Mouse (Mus musculus) frontal cortex, adult (tissue): ENCODE measurements around the gene Cryzl2.

ENCODE experiments used
- ATAC-seq: cut with Nextera tagmentation; 2 replicates; pipeline ENCODE4 v1.9.2; 2017; ENCODE audit warnings: mild to moderate bottlenecking, moderate library complexity, mixed read lengths; ENCODE audit not compliant: low TSS enrichment

Cryzl2 gene

DNA sequence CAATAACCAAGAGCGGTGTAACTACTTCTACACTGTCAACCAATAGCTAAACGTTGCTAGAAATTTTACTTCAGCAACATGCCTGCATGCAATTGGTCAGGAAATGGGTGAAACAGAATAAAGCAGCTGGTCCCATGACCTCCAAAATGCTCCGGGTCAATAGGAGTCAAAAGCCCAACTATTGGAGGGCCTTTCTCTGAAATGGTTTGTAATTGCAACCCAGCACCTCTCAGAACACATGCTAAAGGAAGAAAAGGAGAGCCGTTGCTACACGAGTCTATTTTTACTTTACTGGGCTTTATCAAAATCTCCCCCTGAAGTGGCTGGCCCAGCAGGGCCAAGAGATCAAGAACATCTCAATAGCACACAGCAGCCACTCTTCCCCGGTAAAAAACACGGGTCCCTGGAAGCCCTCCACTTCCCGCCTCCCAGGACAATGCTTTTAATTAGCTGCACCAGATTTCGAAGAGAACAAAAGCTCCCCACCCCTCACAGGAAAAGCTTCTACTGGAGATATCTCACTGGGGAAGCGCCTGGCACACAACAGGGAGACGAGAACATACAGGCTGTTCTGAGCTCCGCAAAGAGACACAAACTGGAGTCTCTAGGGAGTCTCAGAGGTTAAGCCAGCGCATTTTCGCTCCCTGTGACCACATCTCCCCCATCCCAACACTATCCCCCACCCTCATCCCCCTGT is 15.2 kb upstream of the Cryzl2 start:
- ATAC-seq: peak; percentile 41; the same call in 1 of the 2 replicates

DNA sequence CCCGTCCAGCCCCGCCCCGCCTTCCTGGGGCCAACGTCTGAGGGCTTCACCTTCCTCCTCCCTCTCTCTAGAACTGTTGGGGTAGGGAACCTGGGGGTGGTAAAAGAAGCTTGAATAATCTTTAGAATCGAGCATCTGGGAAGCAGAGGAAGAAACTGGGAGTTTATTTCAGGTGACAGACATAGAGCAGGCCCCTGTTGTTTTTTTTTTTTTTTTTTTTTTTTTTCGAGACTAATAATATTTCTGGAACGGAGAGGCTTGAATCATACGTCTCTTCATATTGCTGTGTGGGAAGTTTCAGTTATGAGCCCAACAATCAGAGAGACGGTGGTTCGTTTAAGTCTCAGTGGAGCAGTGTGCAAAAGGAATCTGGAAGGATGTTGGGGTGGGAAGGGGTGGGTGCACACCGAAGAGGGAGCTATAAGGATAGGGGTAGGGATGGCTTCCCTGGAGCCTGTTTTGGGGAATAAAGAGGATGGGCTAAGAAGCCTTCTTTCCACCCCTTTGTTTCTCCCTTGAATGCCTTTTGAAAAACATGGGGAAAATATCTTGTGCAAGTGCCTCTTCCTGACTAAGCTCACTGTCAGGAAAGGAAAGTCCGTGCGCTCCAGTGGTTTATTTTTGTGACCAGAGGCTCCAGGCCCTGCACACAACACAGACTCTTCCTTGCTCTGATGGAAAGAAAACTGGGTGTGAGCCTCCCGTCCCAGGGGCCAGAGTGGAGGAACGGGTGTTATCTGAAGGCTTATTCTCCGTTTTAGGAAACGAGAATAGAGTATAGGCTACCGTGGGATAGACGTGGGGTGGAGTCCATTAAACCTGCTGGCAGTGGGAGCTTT is 14.4 kb upstream of the Cryzl2 start:
- peak; percentile 64 for ATAC-seq

DNA sequence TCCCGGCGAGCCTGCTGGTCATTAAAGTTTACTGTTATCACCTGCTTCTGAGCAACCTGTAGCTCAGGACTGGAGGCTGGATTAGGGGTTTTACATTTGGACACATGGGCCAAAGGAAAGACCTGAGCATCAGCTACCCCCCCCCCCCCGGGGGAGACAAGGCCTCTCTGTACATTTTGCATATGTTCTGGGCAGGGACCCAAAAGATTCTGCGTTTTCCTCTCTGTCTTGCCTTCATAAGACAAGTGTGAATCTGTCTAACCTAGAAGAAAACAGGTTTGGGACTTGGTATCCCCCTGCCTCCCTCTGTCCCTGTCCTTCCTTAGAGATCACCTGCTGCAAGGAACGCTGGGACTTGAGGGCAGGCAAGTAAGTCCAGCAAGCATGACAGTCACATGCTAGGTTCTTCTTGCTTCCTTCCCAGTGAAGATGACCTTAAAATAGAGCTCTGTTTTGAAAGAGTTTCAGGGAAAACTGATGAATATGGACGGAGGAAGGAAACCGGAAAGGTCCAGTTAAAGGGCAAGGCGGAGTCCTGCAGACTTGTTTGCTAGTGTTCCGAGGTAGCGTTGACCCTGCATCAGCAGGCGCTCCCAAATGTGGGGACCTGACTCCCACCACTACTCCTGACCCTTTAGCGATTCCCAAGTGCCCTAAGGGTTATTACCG is 13.6 kb upstream of the Cryzl2 start:
- peak; percentile 4; the same call in 1 of the 2 replicates for ATAC-seq

DNA sequence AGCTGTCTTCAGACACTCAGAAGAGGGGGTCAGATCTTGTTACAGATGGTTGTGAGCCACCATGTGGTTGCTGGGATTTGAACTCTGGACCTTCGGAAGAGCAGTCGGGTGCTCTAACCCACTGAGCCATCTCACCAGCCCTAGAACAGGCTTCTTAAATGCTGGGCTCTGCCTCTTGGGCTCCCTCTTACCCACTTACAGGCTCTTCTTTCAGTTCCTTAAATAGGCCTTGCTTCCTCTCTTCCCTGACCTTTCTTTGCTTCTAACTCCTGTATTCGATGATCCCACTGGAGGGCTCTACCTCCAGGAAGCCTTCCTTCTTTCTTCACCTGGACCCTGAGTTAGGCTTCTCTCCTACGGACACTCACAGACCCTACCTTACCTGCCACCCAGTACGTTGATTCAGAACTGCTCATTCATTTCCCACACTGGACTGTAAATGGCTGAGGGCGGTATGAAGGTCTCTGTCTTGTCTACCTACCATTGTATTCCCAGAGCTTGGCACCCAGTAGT is 12.9 kb upstream of the Cryzl2 start:
- ATAC-seq: no peak

DNA sequence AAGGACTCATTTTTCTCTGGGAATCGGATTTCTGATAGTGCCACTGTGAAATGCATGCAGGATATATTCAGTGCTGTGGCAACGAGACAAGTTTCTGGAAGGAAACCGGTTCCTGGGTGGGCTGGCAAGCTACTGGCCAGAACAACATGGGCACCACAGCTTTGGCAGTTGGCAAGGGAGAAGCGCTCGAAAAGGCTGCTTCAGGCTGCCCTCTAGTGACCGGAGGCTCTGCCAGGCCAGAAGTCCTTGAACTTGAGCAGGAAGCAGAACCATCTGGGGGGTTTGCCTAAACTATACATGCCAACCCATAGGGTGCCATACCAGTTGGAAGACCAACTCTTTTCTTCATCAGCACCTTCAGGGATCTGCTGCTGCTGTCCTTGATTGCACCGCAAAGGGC is 12.1 kb upstream of the Cryzl2 start:
- peak; percentile 39 for ATAC-seq

DNA sequence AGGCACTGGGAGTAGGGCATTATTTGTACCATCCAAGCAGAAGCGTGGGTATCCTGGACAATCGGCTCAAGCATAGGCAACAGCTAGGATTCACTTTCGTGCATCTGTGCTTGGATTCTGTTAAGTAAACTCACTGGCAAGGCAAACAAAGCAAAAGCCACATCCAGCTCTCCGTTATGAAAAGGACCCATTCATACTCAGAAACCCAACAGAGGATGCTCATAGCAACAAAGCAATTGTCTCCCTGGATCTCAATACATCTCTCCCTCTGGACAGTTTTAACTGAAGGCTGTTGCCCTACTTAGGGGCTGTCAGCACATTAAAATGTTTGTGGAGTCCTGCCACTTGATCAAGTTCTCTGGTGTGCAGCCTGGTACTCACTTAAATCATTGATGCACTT is 11.2 kb upstream of the Cryzl2 start:
- peak; percentile 5; the same call in 1 of the 2 replicates for ATAC-seq

DNA sequence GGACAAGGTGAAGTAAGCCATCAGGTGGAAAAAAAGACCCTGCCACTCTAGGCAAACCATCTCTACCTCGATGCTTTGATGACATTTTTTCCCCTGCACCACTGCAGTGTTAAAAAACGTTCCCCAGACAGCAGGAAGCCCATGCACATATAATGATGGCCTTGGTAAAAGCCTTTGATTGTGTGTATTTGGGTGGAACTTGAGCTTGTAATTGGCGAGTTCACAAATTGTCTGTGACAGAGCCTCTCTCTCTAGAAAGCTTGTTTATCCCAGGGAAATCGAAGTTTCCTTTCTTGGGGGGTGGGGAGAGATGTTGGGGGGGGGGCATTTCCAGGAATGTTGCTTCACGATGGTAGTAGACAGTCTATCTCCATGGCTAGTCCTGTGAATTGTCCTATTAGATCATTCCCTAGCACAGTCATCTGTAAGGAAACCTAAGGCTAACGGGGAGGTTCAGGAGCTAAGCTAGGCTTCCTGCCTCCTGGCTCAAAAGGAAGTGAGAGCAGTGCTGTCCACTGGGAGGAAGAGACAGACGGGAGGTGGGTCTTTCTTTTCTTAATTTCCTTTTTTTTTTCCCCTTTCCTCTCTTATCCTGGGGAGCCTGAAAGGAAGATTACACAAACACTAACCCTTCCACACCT is 10.1 kb upstream of the Cryzl2 start:
- ATAC-seq: no peak

DNA sequence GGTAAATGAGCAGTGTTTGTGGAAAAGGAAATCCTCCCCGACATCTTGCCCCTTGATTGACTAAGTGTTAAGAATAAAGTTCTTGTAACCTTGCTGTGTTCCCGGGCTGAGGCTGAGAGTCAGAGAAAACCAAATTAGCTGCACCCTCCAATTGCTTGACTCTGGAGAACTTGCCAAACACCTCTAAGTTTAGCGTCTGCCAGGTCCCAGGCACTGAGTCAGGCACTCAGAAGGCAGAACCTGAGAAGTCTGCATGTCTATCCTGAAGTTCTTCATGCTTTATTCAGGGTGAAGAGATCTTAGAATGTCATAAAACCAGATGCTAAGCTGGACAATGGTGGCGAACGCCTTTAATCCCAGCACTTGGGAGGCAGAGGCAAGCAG is 9.6 kb upstream of the Cryzl2 start:
- no peak for ATAC-seq

DNA sequence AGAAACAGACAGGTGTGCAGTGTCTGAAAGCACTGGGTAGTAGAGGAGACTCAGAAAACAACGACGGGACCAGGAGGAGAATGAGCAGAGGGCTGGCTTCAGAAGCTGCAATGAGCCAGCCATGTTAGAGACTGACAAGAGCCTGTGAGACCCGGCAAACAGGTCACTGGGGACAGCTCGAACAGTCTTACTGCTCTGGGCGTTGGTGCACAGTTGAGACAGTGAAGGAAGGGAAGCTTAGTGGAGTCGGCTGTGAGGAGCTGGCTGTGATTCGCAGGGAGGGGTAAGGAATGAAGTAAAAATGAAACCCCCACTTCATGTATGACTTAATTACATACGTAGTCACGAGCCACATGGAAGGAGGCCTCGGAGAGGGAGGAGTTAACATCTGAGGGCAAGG is 8.8 kb upstream of the Cryzl2 start:
- no peak for ATAC-seq

DNA sequence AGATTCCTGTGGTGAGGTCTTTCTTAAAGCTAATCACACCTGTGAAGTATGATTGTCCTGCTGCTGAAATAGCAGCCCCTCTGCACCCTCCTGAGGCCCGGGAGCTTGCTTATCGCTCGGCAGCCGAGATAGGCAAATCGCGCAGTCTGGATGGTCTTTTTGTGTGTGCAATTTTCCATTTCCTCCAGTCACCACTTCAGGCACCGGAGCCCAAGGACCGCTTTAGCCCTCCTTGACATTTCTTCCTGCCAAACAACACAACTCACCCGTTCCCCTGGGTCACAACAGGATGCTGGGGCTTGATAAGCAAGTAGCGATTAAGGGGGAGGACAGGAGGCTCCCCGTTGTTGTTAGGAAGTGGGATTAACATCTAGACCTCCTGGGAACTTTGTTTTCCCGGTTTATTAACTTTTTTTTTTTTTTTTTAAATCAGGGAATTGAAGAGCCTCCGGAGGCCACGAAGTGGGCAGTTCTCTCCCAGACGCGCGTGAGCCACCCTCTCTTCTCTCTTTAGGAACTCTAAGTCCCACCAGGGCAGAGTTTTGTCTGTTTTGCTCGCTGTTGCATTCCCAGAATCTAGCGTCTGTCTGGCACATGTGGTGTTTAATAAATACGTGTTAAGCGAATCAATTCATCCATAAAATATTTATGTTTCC is 8.3 kb upstream of the Cryzl2 start:
- ATAC-seq: no peak

DNA sequence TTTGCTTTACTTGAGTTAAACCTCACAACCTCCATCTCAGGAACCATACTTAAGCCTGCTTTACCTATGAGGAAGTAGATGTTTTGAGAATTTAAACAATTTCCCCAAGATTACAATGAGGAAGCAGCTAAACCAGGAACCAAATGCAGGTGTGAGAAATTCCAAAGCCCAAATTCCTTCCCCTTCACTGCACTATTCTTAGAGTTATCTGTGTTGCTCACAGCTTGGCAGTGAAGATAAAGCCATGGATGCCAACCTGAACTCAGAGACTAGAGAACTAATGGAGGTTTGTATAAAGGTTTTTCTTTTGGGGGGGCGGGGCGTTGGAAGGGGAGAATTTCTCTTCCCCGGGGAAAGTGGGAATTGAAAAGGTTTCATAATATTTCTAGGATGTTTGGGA is 6.1 kb upstream of the Cryzl2 start:
- ATAC-seq: no peak

DNA sequence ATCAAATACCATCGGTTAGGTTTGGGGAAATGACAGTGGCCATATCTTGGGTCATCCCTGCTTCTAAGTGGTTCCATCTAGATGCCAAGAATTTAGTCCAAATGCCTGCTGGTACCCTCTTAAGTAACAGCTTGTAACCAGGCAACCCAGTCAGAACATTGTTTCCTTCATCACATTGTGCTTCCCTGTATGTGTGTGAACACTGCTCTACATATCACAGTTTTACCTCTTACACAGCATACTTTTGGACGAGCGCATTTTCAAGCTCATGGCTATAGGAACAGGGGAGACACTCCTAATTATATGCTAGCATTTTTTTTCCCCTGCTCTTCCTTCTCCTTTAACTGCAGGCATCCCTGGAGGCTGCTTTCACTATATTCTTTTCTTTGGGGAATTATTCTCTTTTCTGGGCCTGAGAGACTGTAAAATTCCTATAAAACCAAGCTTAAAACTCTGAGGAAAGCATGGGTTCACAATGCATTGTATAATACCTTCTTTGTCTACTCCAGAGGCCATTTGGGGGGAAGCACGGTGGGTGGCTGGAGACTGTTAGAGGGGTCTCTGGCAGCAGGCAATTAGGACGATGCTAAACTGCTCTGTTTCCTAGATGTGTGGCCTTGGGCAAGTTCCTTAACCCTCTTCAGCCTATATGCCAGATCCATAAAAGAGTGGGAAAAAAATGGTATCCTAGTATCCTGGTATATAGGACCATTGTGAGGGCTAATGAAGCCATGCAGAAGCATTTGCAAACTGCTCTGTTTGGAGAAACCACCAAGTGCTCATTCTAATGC is 5.4 kb upstream of the Cryzl2 start:
- peak; percentile 39; the same call in 1 of the 2 replicates for ATAC-seq

DNA sequence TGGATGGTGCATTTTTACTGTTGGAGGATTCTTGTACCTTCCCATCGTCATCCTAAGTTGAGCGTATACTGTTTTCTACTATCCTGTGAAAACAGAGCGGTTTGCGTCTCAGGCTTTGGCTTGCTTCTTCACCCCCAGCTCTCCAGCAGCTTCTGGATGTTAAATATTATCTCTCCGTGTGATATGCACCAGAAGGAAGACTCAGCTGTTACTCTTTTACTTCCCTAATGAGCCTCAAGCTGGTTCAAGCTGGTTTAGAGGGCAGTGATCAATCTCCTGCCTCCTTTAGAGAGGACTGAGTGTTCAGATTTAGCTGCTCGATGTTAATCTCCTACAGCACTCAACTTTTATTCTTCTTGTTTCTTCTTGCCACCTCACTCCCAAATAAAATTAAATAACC is 3.5 kb upstream of the Cryzl2 start:
- ATAC-seq: peak; percentile 32; the same call in 1 of the 2 replicates

DNA sequence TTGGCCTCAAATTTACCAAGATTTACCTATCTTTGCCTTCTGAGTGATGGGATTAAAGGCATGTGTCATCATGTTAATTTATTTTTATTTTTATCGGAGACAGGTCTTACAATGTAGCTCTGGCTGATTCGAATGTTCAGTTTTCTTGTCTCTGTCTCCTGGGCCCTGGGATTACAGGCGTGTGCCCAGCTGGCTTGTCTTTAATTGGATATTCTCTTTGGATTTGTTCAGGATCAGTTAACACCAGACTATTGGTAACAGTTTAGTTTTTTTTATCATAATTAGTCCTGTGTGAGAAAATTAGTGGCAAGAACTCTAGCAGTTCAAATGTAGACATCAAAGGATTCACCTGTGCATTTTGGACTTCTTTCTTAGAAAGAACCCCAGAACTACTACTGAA is 588 bp upstream of the Cryzl2 start:
- no peak for ATAC-seq

DNA sequence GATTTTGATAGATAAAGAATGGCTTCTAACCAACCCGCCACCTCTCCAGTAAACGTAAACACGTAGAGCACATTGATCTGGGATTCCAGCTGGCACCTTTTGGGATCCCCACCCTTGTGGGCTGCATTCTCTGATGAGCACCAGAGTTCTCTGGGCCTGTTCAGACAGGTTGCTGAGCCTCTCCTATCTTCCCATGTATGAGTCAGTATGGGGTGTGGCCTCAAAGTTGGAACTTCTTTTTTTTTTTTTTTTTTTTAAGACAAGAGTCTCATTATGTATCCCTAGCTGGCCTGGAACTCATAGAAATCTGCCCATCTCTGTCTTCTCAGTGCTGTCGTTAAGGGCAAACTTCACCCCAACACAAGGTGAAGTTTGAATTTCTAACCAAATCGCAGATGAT is 1.5 kb downstream of the Cryzl2 start:
- no peak for ATAC-seq

DNA sequence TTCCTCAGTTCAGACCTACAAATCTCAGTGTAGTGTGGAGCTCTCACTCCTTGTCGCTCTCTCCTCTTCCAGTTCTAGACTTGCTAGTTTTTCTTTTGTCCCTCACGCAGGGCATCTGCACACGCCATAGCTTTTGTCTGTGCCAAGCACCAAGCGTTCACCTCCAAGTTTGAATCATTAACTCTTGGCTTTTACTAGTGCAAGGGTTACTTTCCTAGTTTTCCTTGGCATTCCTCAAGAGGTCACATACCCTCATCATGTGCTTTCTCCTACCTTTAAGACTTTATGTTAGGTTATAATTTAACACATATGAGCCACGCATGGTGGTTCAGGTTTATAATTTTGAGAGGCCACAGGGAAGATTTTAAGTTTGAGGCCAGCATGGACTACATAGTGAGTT is 2.9 kb downstream of the Cryzl2 start:
- ATAC-seq: no peak

DNA sequence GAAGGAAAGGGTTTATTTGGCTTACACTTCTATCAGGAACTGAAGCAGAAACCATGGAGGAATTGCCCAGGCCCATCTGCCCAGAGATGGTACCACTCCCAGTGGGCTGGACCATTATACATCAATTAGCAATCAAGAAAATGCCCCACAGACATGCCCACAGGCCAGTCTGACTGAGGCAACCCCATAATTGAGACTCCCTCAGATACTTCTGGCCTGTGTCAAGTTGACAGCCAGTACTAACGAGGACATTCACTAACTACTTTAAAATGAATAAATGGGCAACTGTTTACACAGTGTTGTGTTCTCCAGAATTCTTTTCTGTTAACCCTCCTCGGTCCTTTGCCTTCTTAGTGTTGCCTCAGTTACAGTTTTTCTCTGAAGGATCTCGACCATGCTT is 4.0 kb downstream of the Cryzl2 start:
- ATAC-seq: no peak

DNA sequence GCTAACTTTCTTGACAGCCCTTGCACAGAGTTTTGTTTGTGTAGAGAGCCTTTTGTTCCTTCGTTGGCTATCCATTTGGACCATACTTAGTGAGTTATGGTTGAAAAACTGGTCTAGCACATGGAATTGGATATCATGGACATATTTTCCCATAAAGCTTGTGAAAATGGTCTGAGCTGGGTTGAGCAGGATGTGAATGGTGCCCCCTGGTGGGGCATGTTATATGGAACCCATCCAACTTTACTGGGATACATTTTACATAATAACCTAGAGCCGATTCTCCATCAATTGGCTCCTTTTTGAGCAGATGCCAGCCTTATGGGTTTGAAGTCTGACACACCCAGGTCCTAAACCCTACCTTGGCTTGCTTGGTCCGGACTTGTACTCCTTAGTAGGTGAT is 6.8 kb downstream of the Cryzl2 start:
- ATAC-seq: no peak

DNA sequence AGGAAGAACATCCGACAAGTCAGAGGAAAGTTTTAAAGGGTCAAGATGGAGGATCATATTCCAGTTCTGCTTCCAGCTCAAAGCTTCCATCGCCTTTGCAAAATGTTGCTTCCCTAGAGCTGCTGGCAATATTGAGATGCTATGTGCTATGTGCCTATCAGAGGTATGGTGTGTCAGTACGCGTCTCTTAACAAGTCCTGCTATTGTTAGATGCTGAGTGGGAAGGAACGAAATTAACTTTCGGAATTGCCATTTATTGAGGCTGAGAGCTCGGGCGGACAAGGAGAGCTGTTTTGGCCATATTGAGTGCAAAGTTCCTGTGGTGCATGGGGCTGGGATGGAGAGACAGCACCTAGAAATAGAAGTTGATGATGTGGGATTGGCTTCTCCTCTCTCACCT is 9.5 kb downstream of the Cryzl2 start:
- ATAC-seq: peak; percentile 56

DNA sequence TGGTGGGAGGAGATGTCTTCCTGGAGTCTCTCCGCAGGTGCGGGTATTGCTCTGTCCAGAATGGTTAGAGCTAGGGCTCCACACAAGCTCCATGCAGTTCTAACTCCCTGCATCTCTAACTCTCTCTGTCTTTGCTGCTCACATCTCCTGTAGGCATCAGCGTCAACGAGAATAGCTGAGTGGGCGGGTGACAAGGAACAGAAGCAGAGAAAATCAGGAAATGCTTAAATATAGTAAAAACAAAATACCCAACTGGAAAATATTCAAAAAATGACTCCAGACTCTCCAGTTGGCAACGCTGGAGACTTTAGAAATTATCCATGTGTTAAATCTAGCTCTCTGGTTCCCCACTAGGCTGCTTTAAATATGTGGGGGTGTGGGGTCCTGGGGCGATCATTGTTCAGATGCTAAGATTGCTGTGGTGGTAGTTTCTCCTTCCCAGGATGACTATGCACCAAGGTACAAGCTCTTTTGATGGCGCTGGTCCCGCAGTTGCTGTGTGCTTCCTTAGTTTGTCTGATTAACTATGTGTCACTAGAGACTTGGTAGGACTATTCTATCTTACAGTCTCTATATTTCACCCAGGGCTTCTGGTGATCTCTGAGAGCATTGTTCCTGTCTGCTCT is 12.5 kb downstream of the Cryzl2 start:
- ATAC-seq: peak; percentile 79
